Mouse (Mus musculus) ovary, postnatal 14 days (tissue): ENCODE data around the gene Vamp5.

Experiments used
- DNase-seq: peaks from one replicate; pipeline ENCODE4 v3.0.0; 2022; ENCODE audit warnings: low spot score

The Vamp5 gene

DNA sequence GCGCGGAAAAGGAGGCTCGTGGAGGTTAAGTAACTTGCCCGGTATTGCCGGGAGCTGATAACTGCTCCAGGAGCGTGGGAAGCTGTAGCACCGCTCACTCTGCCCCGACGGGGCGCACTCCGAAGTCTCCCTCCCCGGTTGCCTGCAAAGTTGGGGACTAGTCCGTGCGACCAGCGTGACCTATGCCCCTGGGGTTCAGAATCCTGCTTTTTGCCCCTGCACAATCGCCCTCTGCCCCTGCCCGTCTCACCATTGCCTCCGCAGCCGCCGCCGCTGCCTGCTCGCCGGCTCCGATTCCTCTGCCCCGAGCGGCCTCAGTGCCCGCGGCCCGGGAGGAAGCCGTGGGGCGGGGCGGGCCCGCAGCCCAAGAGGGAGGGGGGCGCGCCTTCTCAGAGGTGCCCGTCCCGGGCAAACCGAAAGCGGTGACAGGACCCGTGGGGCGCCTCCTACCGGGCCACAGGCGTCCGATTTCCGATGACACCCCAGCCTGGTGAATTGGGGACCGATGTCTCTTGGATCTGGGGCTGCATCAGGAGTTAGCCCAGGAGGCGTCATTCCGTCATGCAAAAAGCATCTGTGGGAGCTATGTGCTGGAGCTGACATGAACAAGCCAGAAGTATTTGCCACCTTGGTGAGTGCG is at the start of gene Vamp5:
Gene Vamp5 (minus strand): TSS at position 338 of the 640 bp plus-strand sequence.
- DNase-seq, result peak; percentile 64

DNA sequence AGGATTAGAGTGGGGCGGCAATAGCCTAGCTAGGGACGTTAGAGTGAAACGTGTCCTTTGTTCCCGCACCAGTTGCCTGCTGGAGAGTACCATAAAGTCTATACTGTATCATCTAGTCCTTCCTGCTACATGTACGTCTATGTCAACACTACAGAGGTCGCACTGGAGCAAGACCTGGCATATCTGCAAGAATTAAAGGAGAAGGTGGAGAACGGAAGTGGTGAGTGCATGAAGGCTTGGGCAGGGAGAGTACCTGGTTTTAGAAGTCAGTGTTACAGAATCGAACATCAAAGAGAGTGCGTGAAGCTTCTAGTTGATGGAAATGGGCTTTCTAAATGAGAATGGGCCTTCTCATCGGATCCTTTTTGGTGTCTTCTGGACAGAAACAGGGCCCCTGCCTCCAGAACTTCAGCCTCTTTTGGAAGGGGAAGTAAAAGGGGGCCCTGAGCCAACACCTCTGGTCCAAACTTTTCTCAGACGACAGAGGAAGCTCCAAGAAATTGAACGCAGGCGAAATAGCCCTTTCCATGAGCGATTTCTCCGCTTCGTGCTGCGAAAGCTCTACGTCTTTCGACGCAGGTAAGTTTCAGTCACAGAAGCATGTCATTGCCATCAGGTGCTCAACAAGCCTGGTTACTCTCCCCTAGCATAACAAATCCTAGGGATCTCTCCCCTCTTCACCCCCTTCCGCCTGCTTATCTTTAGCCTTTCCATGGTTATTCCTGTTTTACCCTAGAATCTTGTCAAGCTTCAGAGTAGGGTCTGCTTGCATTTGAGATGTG is 49.0 kb upstream of the Vamp5 start:
- DNase-seq, result no peak

DNA sequence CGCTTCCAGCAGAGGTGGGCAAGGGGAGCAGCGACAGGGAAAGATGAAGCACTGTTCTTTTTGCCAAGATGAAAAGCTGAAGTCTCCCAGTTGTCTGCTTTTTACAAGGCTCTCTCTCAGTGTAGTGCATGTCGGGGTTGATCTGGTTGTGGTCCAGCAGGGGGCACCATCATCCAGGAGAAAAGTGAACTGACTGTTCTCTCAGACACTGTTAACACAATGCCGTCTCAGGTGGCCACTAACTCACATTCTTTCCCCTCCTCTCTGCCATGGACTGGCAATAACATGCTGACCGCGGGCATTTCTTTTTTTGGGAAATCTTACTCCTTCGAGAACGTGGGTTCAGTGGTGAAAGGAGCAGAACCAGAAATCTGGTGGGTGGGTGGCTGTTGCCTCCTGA is 47.8 kb upstream of the Vamp5 start:
- DNase-seq, result peak; percentile 73

DNA sequence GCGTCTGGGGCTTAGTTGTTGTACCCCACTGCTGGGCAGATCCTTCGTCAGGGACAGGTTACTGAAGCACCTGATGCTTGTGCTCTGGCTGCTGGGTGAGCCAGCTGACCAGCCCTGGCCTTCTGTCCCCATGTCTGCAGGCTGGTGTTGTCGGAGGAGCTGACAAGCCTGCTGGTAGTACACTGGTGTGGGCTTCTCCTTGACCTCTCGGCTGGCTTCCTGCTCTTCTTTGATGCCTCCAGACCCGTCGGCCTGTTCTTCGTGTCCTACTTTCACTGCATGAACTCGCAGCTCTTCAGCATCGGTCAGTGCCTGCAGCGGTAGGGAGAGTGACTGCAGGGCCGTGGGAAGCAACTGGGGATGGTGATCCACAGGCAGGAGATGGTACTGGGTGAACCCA is 45.4 kb upstream of the Vamp5 start:
- DNase-seq, result no peak

DNA sequence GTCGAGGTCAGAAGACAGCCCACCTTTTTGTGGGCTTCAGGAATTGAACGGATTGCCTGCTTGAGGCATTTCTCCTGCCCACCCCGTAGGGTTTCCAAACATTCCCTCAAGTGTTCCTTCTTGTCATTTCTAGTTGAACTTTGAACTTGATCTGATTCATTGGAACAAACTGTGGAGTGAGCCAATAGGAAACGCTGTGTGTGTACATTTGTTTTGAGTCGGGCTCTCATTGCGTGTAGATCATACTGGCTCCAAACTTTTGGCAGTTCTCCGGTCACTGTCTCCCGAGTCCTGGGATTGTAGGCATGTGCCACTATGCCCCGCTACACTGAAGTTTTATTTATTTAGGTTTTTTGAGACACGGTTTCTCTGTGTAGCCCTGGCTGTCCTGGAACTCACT is 40.6 kb upstream of the Vamp5 start:
- DNase-seq, result no peak

DNA sequence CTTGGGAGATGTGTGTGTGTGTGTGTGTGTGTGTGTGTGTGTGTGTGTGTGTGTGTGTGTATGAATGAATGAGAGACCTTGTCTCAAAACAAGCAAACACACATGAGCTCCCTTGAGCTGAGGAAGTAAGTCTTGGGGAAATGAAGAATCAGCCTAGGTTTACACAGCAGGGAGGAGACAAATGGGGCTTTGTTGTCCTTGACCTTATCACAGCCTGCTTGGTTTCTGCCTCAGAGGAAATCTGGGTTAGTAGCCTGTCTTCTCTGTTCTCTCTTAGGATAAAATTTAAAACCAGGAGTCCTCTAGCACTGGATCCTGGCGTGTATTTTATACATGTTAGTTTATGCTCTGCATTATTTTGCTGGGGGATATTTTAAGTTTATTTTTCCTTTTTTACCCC is 39.5 kb upstream of the Vamp5 start:
- no peak for DNase-seq

DNA sequence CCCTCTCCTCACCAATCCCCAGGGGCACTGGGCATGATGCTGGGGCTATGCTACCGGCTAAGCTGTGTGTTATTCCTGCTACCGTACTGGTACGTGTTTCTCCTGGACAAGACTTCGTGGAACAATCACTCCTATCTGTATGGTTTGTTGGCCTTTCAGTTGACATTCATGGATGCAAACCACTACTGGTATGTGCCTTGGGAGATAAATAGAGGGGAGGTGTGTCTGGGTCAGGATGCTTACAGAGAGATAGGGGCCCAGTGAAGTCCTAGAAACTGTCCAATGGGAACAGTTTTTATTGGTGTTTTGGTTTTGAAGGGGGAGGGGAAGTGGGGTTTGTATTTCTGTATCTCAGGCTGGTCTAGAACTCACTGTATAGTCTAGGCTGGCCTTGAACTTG is 38.0 kb upstream of the Vamp5 start:
- no peak for DNase-seq

DNA sequence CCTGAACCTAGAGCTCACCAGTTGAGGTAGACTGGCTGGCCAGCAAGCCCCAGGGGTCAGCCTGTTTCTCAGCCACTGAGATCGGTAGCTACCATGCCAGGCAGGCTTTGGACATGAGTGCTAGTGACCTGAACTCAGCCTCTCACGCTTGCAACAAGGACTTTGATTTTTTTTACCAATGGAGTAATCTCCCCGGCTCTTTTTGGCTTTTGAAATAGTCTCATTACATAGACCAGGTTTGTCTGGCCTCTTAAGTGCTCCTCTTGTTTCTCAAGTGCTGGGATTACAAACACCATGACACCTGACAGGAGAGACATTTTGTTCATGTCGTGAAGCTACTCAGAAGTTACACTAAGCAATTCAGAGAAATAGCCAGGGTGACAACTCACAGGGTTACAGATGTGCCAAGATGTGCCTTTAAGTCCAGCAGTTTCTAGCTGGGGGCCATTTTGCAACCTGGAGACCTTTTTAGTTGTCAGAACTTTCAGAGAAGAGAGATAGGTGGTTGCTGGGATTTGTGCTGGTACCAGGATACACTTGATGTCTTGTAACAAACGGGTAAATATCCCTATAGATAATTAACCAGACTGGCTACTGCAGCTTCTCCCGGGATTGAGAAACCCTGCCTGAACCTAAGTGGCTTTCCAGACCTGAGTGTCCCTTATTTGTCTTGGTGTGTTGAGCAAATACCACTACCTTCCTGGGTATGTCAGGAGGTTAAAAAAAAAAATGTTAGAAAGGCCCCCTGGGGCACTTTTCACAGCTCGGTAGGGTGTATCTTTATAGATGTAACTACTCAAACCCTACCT is 35.9 kb upstream of the Vamp5 start:
- no peak for DNase-seq

DNA sequence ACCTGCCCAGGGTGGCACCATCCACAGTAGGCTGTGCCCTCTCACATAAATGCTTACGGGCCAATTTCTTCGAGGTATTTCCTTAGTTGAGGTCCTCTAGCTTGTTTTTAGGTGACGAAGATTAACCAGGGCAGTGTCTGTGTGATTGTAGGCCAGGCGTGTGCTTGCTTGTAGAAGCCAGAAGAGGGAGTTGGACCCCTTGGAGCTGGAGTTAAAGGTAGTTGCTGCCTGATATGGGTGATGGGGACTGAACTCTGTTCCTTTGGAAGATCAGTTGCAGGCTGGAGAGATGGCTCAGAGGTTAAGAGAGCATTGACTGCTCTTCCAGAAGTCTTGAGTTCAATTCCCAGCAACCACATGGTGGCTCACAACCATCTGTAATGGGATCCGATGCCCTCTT is 34.9 kb upstream of the Vamp5 start:
- no peak for DNase-seq

DNA sequence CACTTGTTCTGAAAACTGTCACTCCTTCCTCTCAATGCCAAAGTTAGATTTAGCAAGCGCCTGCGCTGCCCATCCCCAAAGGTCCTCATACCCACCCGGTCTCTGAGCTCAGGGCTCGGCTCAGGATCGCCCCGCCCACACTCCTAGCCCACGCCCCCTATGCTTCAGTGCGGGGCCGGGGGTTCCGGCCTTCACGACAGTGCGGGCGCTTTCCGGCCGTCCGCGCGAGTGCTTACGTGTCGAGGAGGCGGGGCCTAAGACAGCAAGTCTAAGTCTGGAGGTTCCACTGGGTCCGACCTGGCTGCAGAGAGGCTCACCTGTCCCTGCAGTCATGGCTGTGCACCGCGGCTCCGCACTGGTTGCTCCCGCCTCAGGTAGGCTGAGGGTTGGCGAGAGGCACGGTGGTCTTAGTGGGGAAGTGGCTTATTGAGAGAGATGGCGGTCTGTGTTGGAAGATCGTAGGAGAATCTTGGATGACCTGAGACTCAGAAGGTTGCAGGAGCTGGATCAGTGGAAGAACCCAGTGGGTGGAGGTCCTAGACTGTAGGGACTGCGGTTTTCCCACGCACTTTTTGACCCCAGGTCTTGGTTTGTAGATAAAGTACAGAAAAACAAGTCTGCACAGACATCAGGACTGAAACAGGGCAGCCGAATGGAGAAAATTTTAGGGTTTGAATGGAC is 33.9 kb upstream of the Vamp5 start, which contains the start of gene Ggcx:
Gene Ggcx (plus strand): TSS at position 233 of the 681 bp plus-strand sequence.
- peak; percentile 88 for DNase-seq

DNA sequence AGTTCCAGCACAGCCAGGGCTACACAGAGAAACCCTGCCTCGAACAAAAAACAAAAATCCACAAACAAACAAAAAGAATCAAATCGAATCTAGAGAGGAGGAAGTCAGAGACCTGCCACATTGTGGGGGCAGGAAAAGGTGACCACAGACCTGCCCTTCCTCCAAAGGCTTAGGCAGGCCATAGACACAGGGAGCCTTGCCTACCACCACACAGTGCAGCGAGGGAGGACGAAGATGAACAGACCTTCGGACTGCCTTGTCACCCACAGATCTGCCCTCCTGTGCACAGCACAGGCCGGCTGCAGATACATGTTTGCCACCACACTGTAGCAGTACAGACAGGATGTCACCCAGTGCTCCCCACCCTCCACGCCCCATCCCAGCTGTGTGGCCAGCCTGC is 30.2 kb upstream of the Vamp5 start:
- DNase-seq, result no peak

DNA sequence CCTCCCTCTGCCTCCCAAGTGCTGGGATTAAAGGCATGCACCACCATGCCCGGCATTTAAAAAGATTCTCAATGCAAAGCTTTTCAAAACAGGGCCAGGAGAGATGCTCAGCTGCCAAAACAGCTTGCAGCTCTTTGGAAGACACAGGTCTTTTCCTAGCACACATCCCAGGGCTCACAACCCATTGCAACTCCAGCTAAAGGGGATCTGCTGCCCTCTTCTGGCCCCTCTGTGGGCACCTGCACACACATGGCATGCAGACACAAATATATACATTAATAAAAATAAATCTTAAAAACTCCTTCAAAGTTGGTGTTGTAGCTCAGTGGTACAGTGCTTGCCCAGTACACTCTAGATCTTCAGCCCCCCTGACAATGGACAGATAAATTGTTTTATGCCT is 29.7 kb upstream of the Vamp5 start:
- no peak for DNase-seq

DNA sequence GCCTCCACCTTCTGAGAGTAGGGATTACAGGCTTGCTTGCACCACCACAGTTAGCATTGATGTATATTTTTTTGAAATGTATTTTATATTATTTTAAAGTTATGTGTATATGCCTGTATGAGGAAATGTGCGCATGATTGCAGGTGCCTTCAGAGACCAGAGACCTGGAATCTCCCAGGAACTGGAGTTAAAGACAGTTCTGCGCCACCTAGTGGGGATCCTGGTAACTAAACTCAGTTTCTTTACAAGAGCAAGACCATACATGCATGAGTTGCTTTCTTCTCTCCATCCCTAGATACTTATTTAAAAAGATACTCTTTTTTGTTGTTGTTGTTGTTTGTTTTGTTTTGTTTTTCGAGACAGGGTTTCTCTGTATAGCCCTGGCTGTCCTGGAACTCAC is 29.3 kb upstream of the Vamp5 start:
- peak; percentile 54 for DNase-seq

DNA sequence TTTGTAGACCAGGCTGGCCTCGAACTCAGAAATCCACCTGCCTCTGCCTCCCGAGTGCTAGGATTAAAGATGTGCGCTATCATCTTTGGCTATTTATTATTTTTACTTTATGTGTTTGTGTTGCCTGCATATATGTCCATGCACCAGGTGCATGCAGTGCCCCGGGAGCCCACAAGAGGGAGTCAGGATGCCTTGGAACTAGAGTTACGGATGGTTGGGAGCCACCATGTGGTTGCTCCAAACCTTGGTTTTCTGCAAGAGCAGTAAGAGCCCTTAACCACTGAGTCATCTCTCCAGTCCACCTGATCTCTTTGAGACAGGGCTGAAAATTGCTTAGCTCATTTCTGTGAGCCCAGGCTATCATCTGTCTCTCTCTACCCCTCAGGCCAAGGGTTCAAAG is 26.9 kb upstream of the Vamp5 start:
- peak; percentile 78 for DNase-seq

DNA sequence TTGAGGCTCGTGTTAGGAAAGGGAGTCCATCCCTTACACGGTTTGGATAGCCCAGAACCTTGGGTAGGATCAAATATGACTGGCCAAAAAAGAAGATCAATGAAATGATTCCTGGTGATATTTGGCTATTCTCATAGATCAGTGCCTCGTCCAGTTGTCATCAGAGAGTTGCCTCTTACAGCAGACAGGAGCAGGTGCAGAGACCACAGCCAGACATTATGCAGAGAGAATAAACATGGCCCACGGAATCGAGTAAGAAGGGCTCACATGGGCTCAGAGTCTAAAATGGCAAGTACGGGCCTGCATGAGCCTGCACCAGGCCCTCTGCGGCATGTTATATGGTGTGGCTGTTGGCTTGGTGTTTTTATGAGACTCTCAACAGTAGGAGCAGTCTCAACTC is 25.1 kb upstream of the Vamp5 start:
- DNase-seq, result no peak

DNA sequence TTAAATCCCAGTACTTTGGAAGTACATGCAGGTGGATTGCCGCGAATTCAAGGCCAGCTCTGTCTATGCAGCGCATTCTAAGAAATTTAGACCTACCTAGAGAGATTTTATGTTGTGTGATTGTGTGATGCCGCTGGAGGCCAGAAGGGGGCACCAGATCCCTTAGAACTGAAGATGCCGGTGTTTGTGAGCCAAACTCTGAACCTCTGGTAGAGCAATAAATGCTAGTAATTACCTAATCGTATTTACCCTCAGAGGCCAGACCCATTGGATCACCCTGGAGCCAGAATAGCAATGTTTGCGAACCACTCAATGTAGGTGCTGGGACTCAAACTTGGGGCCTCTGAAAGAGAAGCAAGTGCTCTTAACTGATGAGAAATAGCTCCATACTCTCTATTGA is 21.6 kb upstream of the Vamp5 start:
- peak; percentile 63 for DNase-seq

DNA sequence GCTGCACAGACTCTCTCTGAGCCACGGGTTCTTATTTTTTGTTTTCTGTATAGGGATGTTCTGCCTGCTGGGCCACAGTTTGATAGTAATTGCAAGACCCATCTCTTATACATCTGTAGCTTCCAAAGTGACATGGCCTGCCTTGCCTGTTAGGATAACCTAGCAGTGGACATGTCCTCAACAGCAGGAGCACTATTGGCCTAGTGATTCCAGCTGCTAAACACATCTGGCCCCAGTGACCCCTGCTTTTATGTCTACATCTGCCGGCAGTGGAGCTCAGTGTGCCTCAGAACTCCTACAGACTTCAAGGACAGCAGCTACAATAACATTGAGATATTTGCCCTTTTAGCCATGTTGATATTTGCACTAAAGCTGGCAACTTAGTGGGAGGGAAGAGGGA is 19.7 kb upstream of the Vamp5 start:
- no peak for DNase-seq

DNA sequence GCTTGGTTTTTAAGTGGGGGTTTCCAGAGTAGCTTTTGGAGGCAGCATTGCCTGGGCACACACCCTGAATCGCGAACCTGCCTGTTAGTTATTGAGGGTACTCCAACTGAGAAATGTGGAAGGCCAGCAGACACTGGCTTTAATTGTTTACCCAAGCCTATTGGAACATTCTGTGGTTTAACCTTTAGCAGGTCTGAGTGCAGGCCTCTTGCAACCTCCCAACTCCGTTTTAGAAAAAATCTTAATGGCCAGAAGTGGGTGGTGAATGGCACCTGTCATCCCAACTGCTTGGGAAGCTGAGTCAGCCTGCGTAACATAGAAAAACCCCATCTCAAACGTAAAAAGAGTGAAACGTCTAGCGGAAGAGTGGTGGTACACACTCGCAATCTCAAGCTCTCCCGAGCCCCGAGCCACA is 16.6 kb upstream of the Vamp5 start:
- no peak for DNase-seq

DNA sequence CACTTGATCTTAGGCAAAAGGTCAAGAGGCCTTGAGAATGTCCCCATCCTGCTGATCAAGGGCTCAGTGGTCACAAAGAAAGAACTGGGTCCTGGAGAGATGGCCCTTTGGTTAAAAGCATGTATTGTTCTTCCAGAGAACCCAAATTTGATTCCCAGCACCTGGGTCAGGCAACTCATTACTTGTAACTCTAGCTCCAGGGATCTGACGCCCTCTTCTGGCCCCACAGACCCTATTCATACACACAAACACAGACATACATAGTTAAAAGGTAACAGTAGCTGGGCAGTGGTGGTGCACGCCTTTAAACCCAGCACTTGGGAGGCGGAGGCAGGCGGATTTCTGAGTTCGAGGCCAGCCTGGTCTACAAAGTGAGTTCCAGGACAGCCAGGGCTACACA is 12.1 kb upstream of the Vamp5 start:
- DNase-seq, result no peak

DNA sequence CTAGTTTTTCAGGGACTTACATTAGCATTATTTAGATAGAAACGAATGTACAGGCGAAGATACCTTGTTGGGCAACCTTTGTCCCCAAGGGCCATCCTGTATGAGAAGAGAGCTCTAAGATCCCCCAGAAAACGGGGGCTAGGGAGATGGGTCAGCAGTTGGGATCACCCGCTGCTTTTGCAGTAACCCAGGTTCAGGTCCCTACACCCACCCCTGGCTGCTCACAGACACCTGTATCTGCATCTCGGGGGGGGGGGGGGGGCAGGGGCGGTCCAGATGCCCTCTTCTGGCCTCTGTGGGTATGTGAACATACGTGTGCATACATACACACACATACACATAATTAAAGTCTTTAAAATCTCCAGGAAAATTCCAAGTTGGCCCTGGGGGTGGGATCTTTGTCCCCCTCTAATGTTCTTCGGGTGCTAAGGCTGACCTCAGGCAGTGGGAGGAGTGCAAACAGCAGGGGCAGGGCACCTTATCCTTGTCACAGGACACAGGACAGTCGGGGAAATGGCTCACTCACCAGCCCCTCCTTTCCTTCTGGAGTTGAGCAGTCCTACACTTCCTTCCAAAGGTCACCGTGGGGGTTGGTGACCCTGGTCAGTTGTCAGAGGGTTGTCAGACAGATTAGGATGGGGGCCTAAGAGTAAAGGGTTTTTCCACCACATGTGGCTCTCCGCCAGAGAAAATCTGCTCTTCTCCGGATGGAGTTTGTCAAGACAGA is 10.7 kb upstream of the Vamp5 start:
- peak; percentile 52 for DNase-seq

DNA sequence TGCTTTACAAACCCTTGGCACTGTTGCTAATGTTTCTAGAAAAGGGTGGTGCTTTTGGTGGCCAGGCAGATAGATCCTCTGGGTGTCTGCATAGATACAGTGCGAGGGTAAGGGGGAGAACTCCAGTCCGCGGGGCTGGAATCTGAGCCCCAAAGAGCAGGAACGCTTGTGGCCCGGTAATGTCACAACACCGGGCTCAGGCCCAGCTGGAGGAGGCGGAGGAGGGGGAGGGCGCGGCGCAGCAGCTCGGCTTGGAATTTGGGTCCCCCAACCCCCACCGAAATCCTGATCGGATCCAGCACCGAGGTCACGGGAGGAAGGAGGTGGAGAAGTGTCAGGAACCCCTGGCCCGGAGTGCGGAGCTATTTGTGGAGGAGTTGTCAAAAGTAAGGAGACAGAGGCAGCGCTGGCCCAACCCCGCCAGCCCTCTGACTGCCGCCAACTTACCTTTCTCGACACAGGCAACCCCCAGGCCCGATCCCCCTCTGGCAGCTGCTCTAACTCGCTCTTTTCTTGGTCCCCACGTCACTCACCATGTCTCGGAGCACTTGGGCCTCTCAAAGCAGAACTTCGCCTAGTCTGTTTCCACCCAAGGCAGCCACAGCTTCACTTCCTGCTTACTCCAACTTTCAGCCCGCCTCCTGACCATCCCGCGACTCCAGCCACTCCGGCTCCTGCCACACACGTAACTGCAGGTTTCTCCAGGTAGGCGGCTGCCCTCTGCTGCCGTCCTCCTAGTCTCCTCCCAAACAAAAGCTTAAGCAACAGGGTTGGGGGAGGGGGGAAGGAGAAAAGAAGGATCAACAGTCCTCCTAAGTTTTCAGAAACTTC is 9.9 kb upstream of the Vamp5 start, which contains the start of gene Vamp8:
Gene Vamp8 (minus strand): TSS at position 763 of the 831 bp plus-strand sequence.
- peak; percentile 81 for DNase-seq
